Mouse (Mus musculus) midbrain, embryonic 14.5 days (tissue): Measurements from ENCODE around the gene Crygd. TPM values are rescaled to one million over a fixed set of nuclear protein-coding genes. Genes with fewer than 3 reads are reported as not detected.

ENCODE experiments used
- ATAC-seq: fragments of 200-750 bp; cut with Nextera tagmentation; 2 replicates; pipeline ENCODE4 v1.8.0; 2017; ENCODE audit warnings: moderate number of reproducible peaks, moderate library complexity; ENCODE audit not compliant: low FRiP score, low TSS enrichment
- DNase-seq: peaks from one replicate; pipeline ENCODE4 v3.0.0-alpha.2; 2015
- H3K27ac ChIP-seq: fragments of 300-500 bp; sonication (generic); replicated peaks from 2 replicates; pipeline ENCODE4 v1.5.1; 2014; ENCODE audit warnings: mild to moderate bottlenecking, low read depth, low read length, moderate library complexity
- H3K27me3 ChIP-seq: fragments of 300-500 bp; sonication (generic); 2 replicates; pipeline ENCODE4 v1.6.1; 2014; ENCODE audit warnings: low read length, control low read depth, mixed read lengths; ENCODE audit not compliant: control insufficient read depth, insufficient read depth
- H3K36me3 ChIP-seq: fragments of 300-500 bp; sonication (generic); 2 replicates; pipeline ENCODE4 v1.6.1; 2014; ENCODE audit warnings: low read length, control low read depth; ENCODE audit not compliant: control insufficient read depth, insufficient read depth
- H3K4me1 ChIP-seq: fragments of 300-500 bp; sonication (generic); 2 replicates; pipeline ENCODE4 v1.6.1; 2014; ENCODE audit warnings: mild to moderate bottlenecking, antibody characterized with exemption, low read length, control low read depth; ENCODE audit not compliant: control insufficient read depth, insufficient read depth
- H3K4me2 ChIP-seq: fragments of 300-500 bp; sonication (generic); 2 replicates; pipeline ENCODE4 v1.6.1; 2014; ENCODE audit warnings: mild to moderate bottlenecking, low read length, moderate library complexity
- H3K4me3 ChIP-seq: fragments of 300-500 bp; sonication (generic); replicated peaks from 2 replicates; pipeline ENCODE4 v1.5.1; 2014; ENCODE audit warnings: low read depth, low read length
- H3K9ac ChIP-seq: fragments of 300-500 bp; sonication (generic); replicated peaks from 2 replicates; pipeline ENCODE4 v1.6.1; 2014; ENCODE audit warnings: mild to moderate bottlenecking, low read length, moderate library complexity
- H3K9me3 ChIP-seq: fragments of 300-500 bp; sonication (generic); 2 replicates; pipeline ENCODE4 v1.6.1; 2016; ENCODE audit warnings: low read length, control low read depth, mixed read lengths; ENCODE audit not compliant: control insufficient read depth
- WGBS: fragments of 180-500 bp; shearing (Covaris S2); extraction: QIAGEN DNeasy Blood & Tissue Kit; methylation state at CpG from one replicate; pipeline ENCODE4 v1.1.7; 2014; 5-methylcytosine and 5-hydroxymethylcytosine counted together
- polyA plus RNA-seq: library from polyadenylated mRNA; unstranded; fragments of >200 nt; fragmentation: Nextera tagmentation; extraction: Ambion mirVana; gene quantifications from 2 replicates; pipeline ENCODE4 v1.2.1, GENCODE M21; 2014

Crygd gene
- polyA plus RNA-seq = not detected in 2 replicates

GRCm38 (mm10) chr1:65063352-65063751 is at the start of gene Crygd:
Gene Crygd (minus strand): TSS chr1:65063452.
- H3K4me2 ChIP-seq = no peak within 1 kb of the TSS
- no peaks in the 10 kb centered on the region for H3K4me1 ChIP-seq
- DNase-seq (no peak), ATAC-seq (no peak)
- H3K27me3 ChIP-seq = no peaks in the 10 kb centered on the region
- H3K36me3 ChIP-seq = no peaks in the 10 kb centered on the region
- H3K9ac ChIP-seq = no peak within 1 kb of the TSS
- no peak within 1 kb of the TSS for H3K27ac ChIP-seq
- no peak within 1 kb of the TSS for H3K4me3 ChIP-seq
- H3K9me3 ChIP-seq = no peaks in the 10 kb centered on the region
- 67% methylated on average over 8 of the region's 8 CpGs for WGBS

GRCm38 (mm10) chr1:65112807-65113196 is 49.5 kb upstream of the Crygd start:
- H3K4me1 ChIP-seq = no peaks in the 10 kb centered on the region
- no peaks in the 10 kb centered on the region for H3K9me3 ChIP-seq
- no peak overlapping the region for H3K27ac ChIP-seq
- H3K4me3 ChIP-seq = no peak overlapping the region
- no peaks in the 10 kb centered on the region for H3K36me3 ChIP-seq
- no peaks in the 10 kb centered on the region for H3K27me3 ChIP-seq
- 52% methylated on average over 14 of the region's 14 CpGs for WGBS
- peak overlapping the region; percentile 18 for H3K4me2 ChIP-seq
- ATAC-seq (no peak), DNase-seq (no peak)
- no peak overlapping the region for H3K9ac ChIP-seq

DNA sequence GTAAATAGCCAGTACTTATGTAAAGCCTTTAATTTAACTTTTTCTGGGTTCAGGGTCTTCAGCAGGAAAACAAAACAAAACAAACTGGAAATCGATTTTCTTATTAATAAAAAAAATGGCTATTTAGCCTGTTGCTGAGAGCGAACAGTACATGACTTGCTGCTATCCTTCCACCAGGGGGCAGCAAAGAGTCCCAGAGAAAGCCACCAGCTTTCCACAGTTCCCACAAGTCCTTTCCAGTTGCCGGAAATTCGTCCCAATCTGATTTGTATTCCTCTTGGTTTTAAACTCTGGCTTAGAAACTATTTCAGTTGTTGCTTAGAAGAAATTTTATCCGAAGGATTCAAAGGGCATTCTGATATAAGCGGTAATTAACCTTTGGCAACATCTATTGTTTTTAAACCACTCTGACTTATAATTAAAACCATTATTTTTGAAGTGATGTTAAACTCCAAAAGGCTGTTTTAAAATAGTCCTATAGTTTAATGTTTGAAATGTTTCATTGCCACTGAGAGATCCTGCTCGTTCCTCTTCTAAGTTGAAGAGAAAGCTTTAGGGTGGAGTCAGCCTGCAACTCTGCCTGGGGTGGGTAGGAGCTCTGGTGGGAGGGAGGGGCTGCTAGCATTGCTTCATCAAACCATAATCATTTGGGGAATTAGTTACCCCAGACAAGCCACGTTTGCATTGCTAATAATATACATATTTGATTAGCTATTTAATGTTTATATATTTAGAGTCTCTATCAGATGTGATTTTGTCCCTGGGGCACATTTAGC is 49.0 kb upstream of the Crygd start:
- Histone ChIP-seq H3K27me3 (no peaks in the 10 kb centered on the region), H3K27ac (no peak overlapping the region), H3K9me3 (no peaks in the 10 kb centered on the region), H3K4me2 (peak overlapping the region; percentile 18), H3K36me3 (no peaks in the 10 kb centered on the region), H3K4me3 (no peak overlapping the region), H3K4me1 (no peaks in the 10 kb centered on the region), H3K9ac (no peak overlapping the region)
- WGBS = 13% methylated on average over 8 of the region's 8 CpGs
- DNase-seq = peak; percentile 94
- ATAC-seq = peak; percentile 66

DNA sequence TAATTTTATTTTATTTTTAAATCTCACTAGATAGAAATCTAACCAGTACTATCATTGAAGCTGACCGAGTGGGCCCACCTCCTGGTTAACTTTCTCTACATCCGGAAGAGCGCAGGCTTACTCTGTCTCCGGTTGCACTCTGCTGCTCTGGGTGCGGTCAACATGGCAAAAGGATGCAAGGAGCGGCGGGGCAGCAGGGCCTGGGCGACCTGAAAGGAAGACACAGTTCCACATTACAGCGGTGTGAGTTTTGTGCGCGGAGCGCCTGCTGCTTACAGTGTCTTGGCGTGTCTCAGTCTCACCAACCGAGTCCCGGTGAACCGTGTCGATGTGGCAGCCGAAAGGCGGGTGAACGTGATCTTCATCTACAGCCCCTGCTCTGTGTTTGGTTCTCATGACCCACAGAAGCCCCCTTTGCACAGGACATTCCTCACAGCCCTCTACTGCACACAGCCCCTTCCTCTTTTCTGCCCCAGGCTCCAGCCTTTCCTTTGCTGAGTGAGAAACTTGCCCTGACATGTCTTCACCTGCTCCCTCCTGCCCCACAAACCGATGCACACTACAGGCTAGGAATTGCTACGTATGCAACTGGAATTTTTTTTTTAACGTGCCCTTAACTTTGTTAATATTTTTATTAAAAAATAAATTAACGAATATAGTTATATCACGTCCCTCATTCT is 46.6 kb upstream of the Crygd start:
- no peak for DNase-seq
- 81% methylated on average over 25 of the region's 25 CpGs for WGBS
- H3K4me3 ChIP-seq = no peak overlapping the region
- H3K27ac ChIP-seq = no peak overlapping the region
- H3K9me3 ChIP-seq = no peaks in the 10 kb centered on the region
- no peaks in the 10 kb centered on the region for H3K27me3 ChIP-seq
- no peaks in the 10 kb centered on the region for H3K4me1 ChIP-seq
- no peak overlapping the region for H3K9ac ChIP-seq
- ATAC-seq = no peak
- H3K4me2 ChIP-seq = no peak overlapping the region
- H3K36me3 ChIP-seq = no peaks in the 10 kb centered on the region

GRCm38 (mm10) chr1:65109196-65109595 is 45.9 kb upstream of the Crygd start:
- no peak for DNase-seq
- H3K4me3 ChIP-seq = no peak overlapping the region
- no peaks in the 10 kb centered on the region for H3K4me1 ChIP-seq
- no peaks in the 10 kb centered on the region for H3K27me3 ChIP-seq
- no peak overlapping the region for H3K4me2 ChIP-seq
- ATAC-seq = no peak
- H3K9ac ChIP-seq = no peak overlapping the region
- no peaks in the 10 kb centered on the region for H3K9me3 ChIP-seq
- no peaks in the 10 kb centered on the region for H3K36me3 ChIP-seq
- H3K27ac ChIP-seq = no peak overlapping the region
- 92% methylated on average over 8 of the region's 8 CpGs for WGBS

- ATAC-seq (no peak), DNase-seq (no peak)
- Histone ChIP-seq H3K36me3 (no peaks in the 10 kb centered on the region), H3K4me2 (no peak overlapping the region), H3K4me3 (no peak overlapping the region), H3K4me1 (no peaks in the 10 kb centered on the region), H3K27ac (no peak overlapping the region), H3K9ac (no peak overlapping the region), H3K9me3 (no peaks in the 10 kb centered on the region), H3K27me3 (no peaks in the 10 kb centered on the region)
- 90% methylated on average over 10 of the region's 10 CpGs for WGBS
Measured at GRCm38 (mm10) chr1:65107654-65108279, 44.5 kb upstream of the Crygd start.

DNA sequence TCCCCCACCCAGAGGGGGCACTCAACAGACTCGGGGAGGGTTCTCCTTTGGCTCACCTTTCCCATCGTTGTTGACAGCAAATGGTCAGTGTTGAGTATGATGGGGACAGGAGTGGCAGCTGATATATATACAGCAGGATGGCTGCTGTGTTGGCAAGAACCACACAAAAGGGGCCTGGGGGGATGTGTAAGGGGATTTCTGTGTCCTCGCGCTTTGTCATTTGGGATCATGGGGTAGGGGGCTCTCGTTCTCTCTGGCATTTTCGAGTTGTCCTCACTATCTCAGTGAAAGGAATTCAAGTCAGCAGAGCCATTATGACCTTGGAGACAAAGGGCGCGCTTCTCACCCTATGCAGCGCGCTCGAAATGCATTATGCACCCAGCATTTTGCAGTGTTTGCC is 40.0 kb upstream of the Crygd start, which contains the start of gene Cryga:
Gene Cryga (minus strand): TSS at position 101 of the 400 bp plus-strand sequence.
- no peak for ATAC-seq
- H3K4me3 ChIP-seq = no peak within 1 kb of the TSS
- H3K36me3 ChIP-seq = no peaks in the 10 kb centered on the region
- no peaks in the 10 kb centered on the region for H3K4me1 ChIP-seq
- no peak within 1 kb of the TSS for H3K4me2 ChIP-seq
- no peak within 1 kb of the TSS for H3K9ac ChIP-seq
- no peak for DNase-seq
- H3K9me3 ChIP-seq = no peaks in the 10 kb centered on the region
- 86% methylated on average over 11 of the region's 11 CpGs for WGBS
- H3K27me3 ChIP-seq = no peaks in the 10 kb centered on the region
- no peak within 1 kb of the TSS for H3K27ac ChIP-seq

DNA sequence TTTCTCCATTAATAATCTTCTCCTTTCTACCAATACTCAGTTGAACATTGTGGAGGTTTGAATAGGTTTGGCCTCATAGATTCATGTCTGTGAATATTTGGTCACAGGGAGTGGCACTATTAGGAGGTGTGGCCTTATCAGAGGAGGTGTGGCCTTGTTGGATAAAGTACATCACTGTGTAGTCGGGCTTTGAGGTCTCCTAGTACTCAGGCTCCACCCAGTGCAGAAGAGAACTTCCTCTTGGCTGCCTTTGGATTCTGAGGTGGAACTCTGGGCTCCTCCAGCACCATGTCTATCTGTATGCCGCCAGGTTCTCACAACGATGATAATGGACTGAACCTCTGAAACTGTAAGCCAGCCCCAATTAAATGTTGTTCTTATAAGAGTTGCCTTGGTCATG is 33.7 kb upstream of the Crygd start:
- Histone ChIP-seq H3K27me3 (no peaks in the 10 kb centered on the region), H3K9ac (no peak overlapping the region), H3K4me2 (no peak overlapping the region), H3K4me1 (no peaks in the 10 kb centered on the region), H3K36me3 (no peaks in the 10 kb centered on the region), H3K27ac (no peak overlapping the region), H3K9me3 (no peaks in the 10 kb centered on the region), H3K4me3 (no peak overlapping the region)
- DNase-seq (no peak), ATAC-seq (no peak)
- 87% methylated on average over 3 of the region's 3 CpGs for WGBS
